Mouse (Mus musculus): Measurements from ENCODE around the gene Mrpl39. TPM values are rescaled to one million over a fixed set of nuclear protein-coding genes. Genes with fewer than 3 reads are reported as not detected.

The Mrpl39 gene
- polyA plus RNA-seq, 1 experiment from 2014 or later = 42.0 TPM

GRCm38 (mm10) chr16:84773268-84773861, 37.8 kb upstream of the Mrpl39 start:
- no peaks in the 10 kb centered on the region for H3K36me3 ChIP-seq
- H3K27me3 ChIP-seq = no peaks in the 10 kb centered on the region
- H3K9me3 ChIP-seq = no peaks in the 10 kb centered on the region
- H3K4me3 ChIP-seq = peak overlapping the region; percentile 75
- peak overlapping the region; percentile 92 for H3K27ac ChIP-seq
- ATAC-seq (ENCODE audit: low FRiP score) = peak; percentile 22
- H3K9ac ChIP-seq = peak overlapping the region; percentile 81
- under 1% methylated on average over 15 of the region's 15 CpGs for whole genome bisulfite sequencing
- H3K4me1 ChIP-seq (replicated peaks) = peaks cover 32% of the 10 kb centered on the region
- peak overlapping the region; percentile 94 for H3K4me2 ChIP-seq

GRCm38 (mm10) chr16:84772496-84773267, 37.1 kb upstream of the Mrpl39 start:
- Histone ChIP-seq H3K36me3 (no peaks in the 10 kb centered on the region), H3K9ac (no peak overlapping the region), H3K27me3 (no peaks in the 10 kb centered on the region), H3K4me3 (peak overlapping the region; percentile 75), H3K9me3 (no peaks in the 10 kb centered on the region), H3K4me1 (replicated peaks) (peaks cover 32% of the 10 kb centered on the region), H3K4me2 (peak overlapping the region; percentile 94), H3K27ac (peak overlapping the region; percentile 92)
- 0 out of 2 replicates have a peak, but pooled peaks have one; percentile 25 for ATAC-seq (ENCODE audit: low FRiP score)
- WGBS = 7% methylated on average over 8 of the region's 8 CpGs

GRCm38 (mm10) chr16:84771461-84771860, 35.9 kb upstream of the Mrpl39 start:
- no peak overlapping the region for H3K27ac ChIP-seq
- WGBS = 94% methylated on average over 2 of the region's 2 CpGs
- no peak overlapping the region for H3K4me2 ChIP-seq
- H3K27me3 ChIP-seq = no peaks in the 10 kb centered on the region
- no peak overlapping the region for H3K9ac ChIP-seq
- H3K9me3 ChIP-seq = no peaks in the 10 kb centered on the region
- no peak overlapping the region for H3K4me3 ChIP-seq
- peaks cover 29% of the 10 kb centered on the region for H3K4me1 ChIP-seq (replicated peaks)
- ATAC-seq (ENCODE audit: low FRiP score) = no peak
- H3K36me3 ChIP-seq = no peaks in the 10 kb centered on the region

GRCm38 (mm10) chr16:84770891-84771290, 35.3 kb upstream of the Mrpl39 start:
- no peak overlapping the region for H3K27ac ChIP-seq
- no peak overlapping the region for H3K4me2 ChIP-seq
- H3K9ac ChIP-seq = no peak overlapping the region
- H3K27me3 ChIP-seq = no peaks in the 10 kb centered on the region
- WGBS = 90% methylated on average over 7 of the region's 7 CpGs
- H3K9me3 ChIP-seq = no peaks in the 10 kb centered on the region
- no peak for ATAC-seq (ENCODE audit: low FRiP score)
- no peak overlapping the region for H3K4me3 ChIP-seq
- H3K4me1 ChIP-seq (replicated peaks) = peaks cover 25% of the 10 kb centered on the region
- no peaks in the 10 kb centered on the region for H3K36me3 ChIP-seq

- Histone ChIP-seq H3K4me3 (no peak overlapping the region), H3K36me3 (no peaks in the 10 kb centered on the region), H3K27ac (no peak overlapping the region), H3K4me2 (no peak overlapping the region), H3K27me3 (no peaks in the 10 kb centered on the region), H3K9me3 (no peaks in the 10 kb centered on the region), H3K4me1 (replicated peaks) (peaks cover 14% of the 10 kb centered on the region), H3K9ac (no peak overlapping the region)
- ATAC-seq (ENCODE audit: low FRiP score) = no peak
- 89% methylated on average over 19 of the region's 19 CpGs for WGBS
These were observed 34.3 kb upstream of the Mrpl39 start for GRCm38 (mm10) chr16:84769619-84770464.

- ATAC-seq (ENCODE audit: low FRiP score) = no peak
- Histone ChIP-seq H3K36me3 (no peaks in the 10 kb centered on the region), H3K27me3 (no peaks in the 10 kb centered on the region), H3K4me2 (no peak overlapping the region), H3K9ac (no peak overlapping the region), H3K27ac (no peak overlapping the region), H3K4me3 (no peak overlapping the region), H3K9me3 (no peaks in the 10 kb centered on the region), H3K4me1 (replicated peaks) (peaks cover 13% of the 10 kb centered on the region)
- WGBS = 40% methylated on average over 4 of the region's 4 CpGs
These were observed 33.6 kb upstream of the Mrpl39 start for GRCm38 (mm10) chr16:84769182-84769581.

GRCm38 (mm10) chr16:84767956-84768355, 32.4 kb upstream of the Mrpl39 start:
- ATAC-seq (ENCODE audit: low FRiP score) = no peak
- no peak overlapping the region for H3K4me3 ChIP-seq
- H3K4me2 ChIP-seq = no peak overlapping the region
- no peak overlapping the region for H3K9ac ChIP-seq
- H3K27ac ChIP-seq = no peak overlapping the region
- no peaks in the 10 kb centered on the region for H3K36me3 ChIP-seq
- H3K4me1 ChIP-seq (replicated peaks) = peaks cover 6% of the 10 kb centered on the region
- no peaks in the 10 kb centered on the region for H3K27me3 ChIP-seq
- H3K9me3 ChIP-seq = no peaks in the 10 kb centered on the region
- 91% methylated on average over 8 of the region's 8 CpGs for WGBS

- WGBS = 74% methylated on average over 6 of the region's 6 CpGs
- no peak for ATAC-seq (ENCODE audit: low FRiP score)
- no peak overlapping the region for H3K27ac ChIP-seq
These were observed 10.3 kb upstream of the Mrpl39 start for GRCm38 (mm10) chr16:84745721-84746306.

GRCm38 (mm10) chr16:84744703-84745490, 9.4 kb upstream of the Mrpl39 start:
- Histone ChIP-seq H3K27me3 (no peaks in the 10 kb centered on the region), H3K9ac (no peak overlapping the region), H3K4me1 (replicated peaks) (no peaks in the 10 kb centered on the region), H3K9me3 (no peaks in the 10 kb centered on the region), H3K4me3 (no peak overlapping the region), H3K4me2 (no peak overlapping the region), H3K36me3 (no peaks in the 10 kb centered on the region), H3K27ac (no peak overlapping the region)
- 64% methylated on average over 10 of the region's 10 CpGs for WGBS
- ATAC-seq (ENCODE audit: low FRiP score) = no peak

More at GRCm38 (mm10) chr16:84745721-84746306, 10.3 kb upstream of the Mrpl39 start:
- no peaks in the 10 kb centered on the region for H3K9me3 ChIP-seq
- no peak overlapping the region for H3K4me2 ChIP-seq
- no peak overlapping the region for H3K9ac ChIP-seq
- H3K36me3 ChIP-seq = no peaks in the 10 kb centered on the region
- no peaks in the 10 kb centered on the region for H3K4me1 ChIP-seq (replicated peaks)
- H3K4me3 ChIP-seq = no peak overlapping the region
- H3K27me3 ChIP-seq = no peaks in the 10 kb centered on the region

- no peaks in the 10 kb centered on the region for H3K27me3 ChIP-seq
- H3K27ac ChIP-seq = no peak overlapping the region
- no peak overlapping the region for H3K4me2 ChIP-seq
- H3K9ac ChIP-seq = no peak overlapping the region
- H3K9me3 ChIP-seq = no peaks in the 10 kb centered on the region
- H3K36me3 ChIP-seq = no peaks in the 10 kb centered on the region
- H3K4me1 ChIP-seq (replicated peaks) = peaks cover 9% of the 10 kb centered on the region
- ATAC-seq (ENCODE audit: low FRiP score) = no peak
- 89% methylated on average over 3 of the region's 3 CpGs for WGBS
- H3K4me3 ChIP-seq = no peak overlapping the region
These were observed 1.8 kb upstream of the Mrpl39 start for GRCm38 (mm10) chr16:84737358-84737757.

- H3K4me3 ChIP-seq = peak overlapping the region; percentile 75
- peak overlapping the region; percentile 84 for H3K9ac ChIP-seq
- WGBS = 1% methylated on average over 15 of the region's 15 CpGs
- H3K4me2 ChIP-seq = peak overlapping the region; percentile 70
- ATAC-seq (ENCODE audit: low FRiP score) = peak; percentile 78
- H3K36me3 ChIP-seq = peaks cover 20% of the 10 kb centered on the region
- H3K4me1 ChIP-seq (replicated peaks) = peaks cover 9% of the 10 kb centered on the region
- H3K27ac ChIP-seq = peak overlapping the region; percentile 72; the same call in 1 of the 2 replicates
- H3K27me3 ChIP-seq = no peaks in the 10 kb centered on the region
- H3K9me3 ChIP-seq = no peaks in the 10 kb centered on the region
These were observed 756 bp downstream of the Mrpl39 start for GRCm38 (mm10) chr16:84734806-84735165.
